Mouse (Mus musculus) small intestine, adult 2 months (tissue): Measurements from ENCODE around the gene Slc8a1. TPM values are rescaled to one million over a fixed set of nuclear protein-coding genes. Genes with fewer than 3 reads are reported as not detected.

Experiments
- H3K27ac ChIP-seq: fragments of 200-500 bp; 2 replicates; pipeline ENCODE4 v1.5.1; 2012; ENCODE audit warnings: low read depth, low read length, control low read depth, inconsistent platforms; ENCODE audit not compliant: insufficient read depth
- H3K27me3 ChIP-seq: fragments of 200-500 bp; 2 replicates; pipeline ENCODE4 v1.6.1; 2012; ENCODE audit warnings: mild to moderate bottlenecking, moderate library complexity, low read length, inconsistent platforms; ENCODE audit not compliant: control insufficient read depth, insufficient read depth
- H3K36me3 ChIP-seq: fragments of 200-500 bp; 2 replicates; pipeline ENCODE4 v1.6.1; 2012; ENCODE audit warnings: mild to moderate bottlenecking, low read length, control low read depth, inconsistent platforms; ENCODE audit not compliant: control insufficient read depth, insufficient read depth
- H3K4me1 ChIP-seq: fragments of 200-500 bp; 2 replicates; pipeline ENCODE4 v1.6.1; 2012; ENCODE audit warnings: low read length, inconsistent platforms, mixed read lengths; ENCODE audit not compliant: control insufficient read depth, insufficient read depth, insufficient read length
- H3K4me3 ChIP-seq: fragments of 200-500 bp; 2 replicates; pipeline ENCODE4 v1.5.1; 2012; ENCODE audit warnings: low read depth, mild to moderate bottlenecking, control low read depth, inconsistent platforms, low read length, moderate library complexity
- CTCF ChIP-seq: fragments of 200-500 bp; IDR thresholded peaks from 2 replicates; pipeline ENCODE4 v1.5.1; 2012; ENCODE audit warnings: low read depth, mild to moderate bottlenecking, control low read depth, inconsistent platforms, low read length, moderate library complexity, mixed read lengths; ENCODE audit not compliant: insufficient replicate concordance, insufficient read length; ENCODE audit errors: extremely low read depth
- POLR2A ChIP-seq: fragments of 200-500 bp; IDR thresholded peaks from 2 replicates; pipeline ENCODE4 v1.6.1; 2012; ENCODE audit warnings: low read depth, mild to moderate bottlenecking, control low read depth, inconsistent platforms, low read length, moderate library complexity
- WGBS: fragments of 180-500 bp; shearing (Covaris S2); methylation state at CpG from one replicate; pipeline ENCODE4 v1.1.7; 2018; 5-methylcytosine and 5-hydroxymethylcytosine counted together
- polyA plus RNA-seq: library from polyadenylated mRNA; depleted of rRNA; stranded (reverse); fragments of >200 nt; gene quantifications from 2 replicates; pipeline ENCODE4 v1.2.3, GENCODE M21; 2012

Gene Slc8a1
- polyA plus RNA-seq, 1 experiment = 1.0 TPM

DNA sequence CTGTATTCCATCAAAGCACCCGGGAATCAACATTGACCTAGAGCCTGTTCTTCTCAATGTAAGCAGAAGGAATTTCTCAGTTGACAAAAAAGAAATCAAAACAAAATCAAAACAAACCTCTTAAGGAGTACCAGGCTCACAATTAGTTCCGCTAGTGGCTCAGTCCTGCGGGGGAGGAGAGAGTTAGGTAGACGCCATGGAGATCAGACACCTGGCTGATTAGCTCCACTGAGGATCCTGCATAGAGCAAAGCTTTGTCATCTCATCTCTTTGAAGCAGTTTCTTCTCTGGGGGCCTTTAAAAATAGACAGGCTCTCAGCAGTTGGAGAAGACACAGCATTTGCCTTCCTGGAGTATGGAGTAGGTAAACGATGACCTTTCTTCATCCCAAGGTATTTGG, 192.2 kb downstream of the Slc8a1 start:
- no peaks in the 10 kb centered on the region for H3K4me1 ChIP-seq
- no peak overlapping the region for H3K4me3 ChIP-seq
- 83% methylated on average over 5 of the region's 5 CpGs for WGBS
- TF ChIP-seq POLR2A = no peak
- TF ChIP-seq CTCF = no peak
- no peaks in the 10 kb centered on the region for H3K36me3 ChIP-seq
- no peaks in the 10 kb centered on the region for H3K27me3 ChIP-seq
- H3K27ac ChIP-seq = no peak overlapping the region

DNA sequence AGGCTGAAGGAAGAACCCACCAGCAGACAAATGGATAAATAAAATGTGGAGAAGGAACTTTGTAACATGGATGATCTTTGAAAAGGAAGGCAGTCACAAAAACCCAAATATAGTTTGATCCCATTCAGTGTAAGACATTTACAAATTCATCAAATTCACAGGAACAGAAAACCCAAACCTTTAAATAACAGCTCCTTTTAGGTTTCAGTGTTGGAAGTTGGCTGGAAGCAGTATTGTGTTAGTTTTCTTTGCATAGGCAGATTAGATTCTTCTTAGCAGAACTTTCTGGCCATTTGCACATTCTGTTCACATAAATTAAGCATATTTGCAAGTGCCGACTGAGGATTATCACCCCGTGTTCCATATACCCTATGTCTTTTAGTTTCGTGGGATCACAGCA, 193.3 kb downstream of the Slc8a1 start:
- no peak overlapping the region for H3K4me3 ChIP-seq
- no peaks in the 10 kb centered on the region for H3K4me1 ChIP-seq
- no peaks in the 10 kb centered on the region for H3K36me3 ChIP-seq
- no peaks in the 10 kb centered on the region for H3K27me3 ChIP-seq
- TF ChIP-seq POLR2A (no peak), CTCF (no peak)
- 86% methylated on average over 3 of the region's 3 CpGs for WGBS
- no peak overlapping the region for H3K27ac ChIP-seq

DNA sequence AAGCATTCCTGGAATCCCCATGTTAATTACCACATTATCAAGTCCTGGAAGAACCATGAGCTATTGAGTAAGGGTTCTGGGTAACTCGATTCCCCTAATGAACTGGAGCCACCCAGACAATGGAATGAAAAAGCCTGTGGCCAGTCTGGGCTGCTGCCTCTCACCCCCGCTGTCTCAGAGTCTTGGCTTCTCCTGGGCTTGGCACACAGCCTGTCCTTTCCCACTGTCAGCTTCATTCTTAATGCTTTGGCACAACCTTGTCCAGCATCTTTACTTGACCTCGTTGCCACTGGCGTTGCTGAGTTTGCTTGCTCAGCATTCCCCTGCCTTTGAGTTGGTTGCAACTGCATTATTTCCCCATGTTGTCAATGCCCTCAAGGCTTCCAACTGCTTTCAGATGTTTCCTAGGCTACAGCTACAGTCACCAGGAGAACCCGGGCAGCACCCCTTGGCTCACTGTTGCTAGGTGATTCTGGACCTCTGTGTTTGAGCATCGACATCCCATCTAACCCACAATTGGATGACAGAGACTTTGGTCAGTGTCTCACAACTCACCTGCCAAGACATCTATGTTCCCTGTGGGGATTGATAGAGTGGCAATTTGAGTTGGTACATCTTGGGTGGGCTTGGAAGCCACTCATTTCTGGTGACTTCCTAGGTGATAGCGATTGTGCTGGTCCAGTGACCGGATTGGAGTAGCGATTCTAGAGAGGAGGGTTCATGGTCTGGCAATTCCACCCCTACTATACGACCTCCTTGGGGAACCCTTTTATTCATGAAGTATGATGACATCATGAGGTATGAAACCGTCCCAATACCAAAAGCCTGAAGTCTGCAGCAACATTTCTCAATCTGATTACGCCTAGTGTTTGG, 195.6 kb downstream of the Slc8a1 start:
- H3K4me1 ChIP-seq = no peaks in the 10 kb centered on the region
- no peak overlapping the region for H3K4me3 ChIP-seq
- no peak for TF ChIP-seq POLR2A
- TF ChIP-seq CTCF = no peak
- 82% methylated on average over 12 of the region's 12 CpGs for WGBS
- no peaks in the 10 kb centered on the region for H3K36me3 ChIP-seq
- H3K27me3 ChIP-seq = no peaks in the 10 kb centered on the region
- H3K27ac ChIP-seq = no peak overlapping the region

DNA sequence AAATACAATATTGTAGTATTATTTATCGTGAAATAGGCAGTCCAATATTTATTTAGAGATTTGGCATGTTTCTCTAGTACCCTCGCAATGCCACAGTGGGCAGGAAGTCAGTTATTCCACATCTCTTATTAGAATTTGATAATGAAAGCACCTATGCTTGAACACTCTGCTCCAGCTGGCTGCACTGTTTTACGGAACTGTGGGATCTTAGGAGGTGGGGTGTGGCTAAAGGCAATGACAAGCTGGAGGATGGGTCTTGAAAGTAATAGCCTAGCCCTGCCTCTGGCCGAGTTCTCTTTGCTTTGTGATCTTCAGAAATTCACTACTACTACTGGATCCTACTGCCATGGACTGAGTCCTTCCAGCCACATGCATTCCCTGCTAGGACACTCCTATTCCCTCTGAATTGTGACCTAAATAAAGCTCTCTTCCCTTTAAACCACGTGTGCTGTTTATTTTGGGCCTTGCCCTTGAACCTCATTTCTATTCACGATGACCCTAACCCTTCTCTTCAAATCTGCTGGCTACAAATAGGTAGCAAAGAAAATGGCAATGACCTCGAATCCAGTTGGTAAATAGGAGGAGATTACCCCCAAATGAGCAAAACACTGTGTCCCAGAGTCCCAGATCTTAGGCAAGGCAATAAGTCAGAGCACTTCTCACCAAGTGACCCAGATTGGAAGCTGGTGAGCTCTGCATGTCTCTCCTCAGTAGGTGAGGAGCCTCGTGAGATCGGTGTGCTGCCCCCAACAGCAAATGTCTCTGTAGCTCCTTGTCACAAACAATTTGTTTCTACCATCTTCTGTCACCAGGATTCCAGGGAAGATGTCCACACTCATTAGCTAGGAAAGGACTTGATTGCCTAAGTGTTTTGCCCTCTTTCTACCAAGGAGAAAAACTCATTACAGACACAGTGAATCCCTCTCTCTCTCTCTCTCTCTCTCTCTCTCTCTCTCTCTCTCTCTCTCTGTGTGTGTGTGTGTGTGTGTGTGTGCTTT, 199.7 kb downstream of the Slc8a1 start:
- Histone ChIP-seq H3K4me3 (no peak overlapping the region), H3K27ac (no peak overlapping the region), H3K27me3 (no peaks in the 10 kb centered on the region), H3K4me1 (no peaks in the 10 kb centered on the region), H3K36me3 (no peaks in the 10 kb centered on the region)
- TF ChIP-seq CTCF (no peak), POLR2A (no peak)
- WGBS = 51% methylated on average over 9 of the region's 9 CpGs

DNA sequence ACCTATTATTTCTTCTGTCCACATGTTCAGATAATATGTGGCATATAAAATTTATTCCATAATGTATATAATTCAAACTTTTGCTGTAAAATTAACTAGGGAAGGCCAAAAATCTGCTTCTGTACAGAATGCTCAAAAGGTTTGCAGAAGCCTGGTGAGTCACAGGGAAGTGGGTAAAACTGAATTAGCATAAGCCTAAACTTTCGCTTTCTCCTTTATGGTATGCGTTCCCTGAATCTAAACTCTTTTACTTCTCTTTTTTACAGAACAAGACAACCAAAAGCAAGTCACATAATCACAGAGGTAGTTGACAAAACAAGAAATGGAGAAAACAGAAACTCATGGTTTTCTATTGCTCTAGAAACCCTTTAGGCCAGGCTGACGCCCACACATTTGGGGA, 202.1 kb downstream of the Slc8a1 start:
- no peak for TF ChIP-seq POLR2A
- no peaks in the 10 kb centered on the region for H3K36me3 ChIP-seq
- H3K4me1 ChIP-seq = no peaks in the 10 kb centered on the region
- H3K27ac ChIP-seq = no peak overlapping the region
- 73% methylated on average over 3 of the region's 3 CpGs for WGBS
- H3K27me3 ChIP-seq = no peaks in the 10 kb centered on the region
- no peak overlapping the region for H3K4me3 ChIP-seq

DNA sequence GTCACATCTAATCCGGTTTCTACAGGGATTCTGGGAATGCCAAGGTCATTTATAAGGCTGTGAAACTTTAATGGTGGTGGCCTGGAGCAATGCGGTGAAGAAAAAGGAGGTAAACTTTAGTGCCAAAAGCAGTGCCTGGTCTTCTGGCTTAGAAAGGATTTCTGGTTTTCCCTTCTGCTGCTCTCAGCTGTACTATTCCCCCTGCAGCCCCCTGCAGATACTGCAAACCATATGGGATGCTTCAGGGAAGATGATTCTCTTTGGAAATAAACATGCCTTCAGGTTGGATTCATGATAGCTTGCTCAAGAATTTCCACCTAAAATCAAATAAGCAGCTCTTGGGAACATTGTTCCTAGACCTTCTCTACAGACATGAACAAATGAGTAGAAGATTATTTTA, 208.3 kb downstream of the Slc8a1 start:
- WGBS = 72% methylated on average over 2 of the region's 2 CpGs
- TF ChIP-seq POLR2A (no peak), CTCF (no peak)
- H3K27ac ChIP-seq = no peak overlapping the region
- no peaks in the 10 kb centered on the region for H3K27me3 ChIP-seq
- H3K36me3 ChIP-seq = no peaks in the 10 kb centered on the region
- no peaks in the 10 kb centered on the region for H3K4me1 ChIP-seq
- no peak overlapping the region for H3K4me3 ChIP-seq

DNA sequence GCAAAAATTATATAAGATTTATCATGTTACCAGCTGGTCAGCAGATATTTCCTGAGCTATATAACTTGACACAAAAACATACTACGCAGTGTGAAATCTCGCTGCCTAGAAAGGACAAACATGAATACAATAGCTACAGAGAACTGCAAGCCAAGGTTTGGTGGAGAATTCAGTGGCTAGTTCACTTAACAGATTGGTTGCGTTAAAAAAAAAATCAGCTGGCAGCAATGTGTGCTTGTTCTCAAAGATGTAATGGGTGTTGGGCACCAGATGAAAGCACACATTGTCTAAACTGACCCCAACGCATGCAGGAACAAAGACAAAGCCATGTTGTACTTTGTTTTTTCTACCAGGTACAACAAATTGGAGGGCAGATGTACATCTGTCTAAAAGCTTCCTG, 209.2 kb downstream of the Slc8a1 start:
- TF ChIP-seq POLR2A (no peak), CTCF (no peak)
- no peaks in the 10 kb centered on the region for H3K36me3 ChIP-seq
- H3K27me3 ChIP-seq = no peaks in the 10 kb centered on the region
- no peak overlapping the region for H3K27ac ChIP-seq
- H3K4me3 ChIP-seq = no peak overlapping the region
- H3K4me1 ChIP-seq = no peaks in the 10 kb centered on the region
- 84% methylated on average over 4 of the region's 4 CpGs for WGBS
